Mouse (Mus musculus) lung, postnatal 0 days (tissue): Measurements from ENCODE around the gene Tep1.

Source experiments
- CTCF ChIP-seq: IDR thresholded peaks from 2 replicates; pipeline ENCODE4 v1.5.1; 2016; ENCODE audit warnings: antibody characterized with exemption, mild to moderate bottlenecking
- EP300 ChIP-seq: IDR thresholded peaks from 2 replicates; pipeline ENCODE4 v1.6.1; 2016; ENCODE audit warnings: antibody characterized with exemption, mild to moderate bottlenecking, control low read depth

DNA sequence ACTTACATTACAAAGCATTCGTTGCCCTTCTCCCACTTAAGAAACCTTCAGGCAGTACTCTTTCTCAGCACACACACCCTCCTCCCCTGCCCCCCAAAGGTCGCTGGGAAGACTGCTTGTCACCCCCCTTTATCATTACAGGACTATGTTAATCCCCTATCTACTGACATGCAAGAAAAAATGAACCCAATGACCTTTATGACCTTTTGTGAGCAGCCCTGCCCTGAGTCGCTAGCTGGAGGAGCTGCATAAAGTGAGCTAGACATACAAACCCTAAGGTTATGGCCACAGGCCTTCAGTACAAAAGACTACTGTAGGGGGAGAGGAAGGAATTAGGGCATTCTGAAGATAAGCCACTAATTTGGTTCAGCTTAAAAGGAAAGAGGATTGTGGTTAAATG, 41.0 kb upstream of the Tep1 start:
- TF ChIP-seq CTCF (no peak), EP300 (no peak)
